7 mouse cellular contexts compared by ENCODE assay signal in the genomic region with DNA sequence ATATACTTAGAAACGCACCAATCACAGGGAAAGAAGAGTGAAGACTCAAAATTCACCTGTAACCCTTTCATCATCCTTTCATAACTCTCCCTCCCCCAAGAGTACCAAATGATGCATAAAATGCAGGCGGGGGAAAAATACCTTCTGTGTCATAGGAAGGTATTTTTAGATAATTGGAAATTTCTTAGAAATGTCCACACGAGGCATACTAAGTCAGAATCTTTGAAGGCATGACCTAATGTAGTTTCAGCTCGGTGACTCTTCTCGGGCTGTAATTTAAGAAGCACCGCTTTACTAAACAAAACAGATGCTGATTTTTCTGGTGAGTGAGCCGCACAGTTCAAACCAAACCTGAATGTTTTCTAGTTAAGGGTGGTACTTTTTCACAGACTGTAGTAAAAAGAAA. TPM values are rescaled to one million over a fixed set of nuclear protein-coding genes. Genes with fewer than 3 reads are reported as not detected.
A peak's percentile ranks its signal among the peaks of the same experiment; 100 is the strongest.
DNase-seq lines count a peak whose midpoint lies in the region; ATAC-seq and TF ChIP-seq lines count a peak whose summit lies in the region.

Gene Plscr1, plus strand, starts transcription at position 304 of the 406 bp plus-strand sequence.

- H3K79me2 ChIP-seq in CH12.LX (replicated peaks; ENCODE audit: control insufficient read depth, extremely low read depth, insufficient read depth, poor library complexity, severe bottlenecking): peaks cover 35% of the 10 kb centered on the region

- peak within 1 kb of the TSS; percentile 84 to 99 (median 91) for H3K4me3 ChIP-seq in CH12.LX (replicated peaks in 1 of 3; ENCODE audit: low read depth in 2 of 3, low read length in 2 of 3, poor library complexity in 1 of 3)
- H3K4me3 ChIP-seq in forebrain, embryonic 13.5 days: peak within 1 kb of the TSS; percentile 61
- H3K4me3 ChIP-seq in neural tube, embryonic 15.5 days (replicated peaks): peak within 1 kb of the TSS; percentile 66

- no peak for ATAC-seq in forebrain, embryonic 13.5 days
- peak; percentile 18; the same call in 1 of the 2 replicates for ATAC-seq in neural tube, embryonic 15.5 days (ENCODE audit: low FRiP score)

- TF ChIP-seq EP300 in CH12.LX (IDR thresholded peaks at IDR 0.05; ENCODE audit: low read length): peak; percentile 85

- peak within 1 kb of the TSS; percentile 95 for H3K4me2 ChIP-seq in CH12.LX (ENCODE audit: insufficient read depth, low read depth, poor library complexity, severe bottlenecking)
- peak within 1 kb of the TSS; percentile 84 for H3K4me2 ChIP-seq in forebrain, embryonic 13.5 days
- H3K4me2 ChIP-seq in neural tube, embryonic 15.5 days: peak within 1 kb of the TSS; percentile 90

- TF ChIP-seq RAD21 in CH12.LX (IDR thresholded peaks at IDR 0.05; ENCODE audit: low read depth, low read length): peak; percentile 4

- no peak; the same call in 1 of the 2 replicates for TF ChIP-seq POLR2A in CH12.LX (IDR thresholded peaks at IDR 0.05; ENCODE audit: low read depth, low read length)

- H3K9ac ChIP-seq in CH12.LX (ENCODE audit: insufficient read depth, low read depth): peak within 1 kb of the TSS; percentile 100
- H3K9ac ChIP-seq in forebrain, embryonic 13.5 days: peak within 1 kb of the TSS; percentile 74
- H3K9ac ChIP-seq in neural tube, embryonic 15.5 days (replicated peaks): peak within 1 kb of the TSS; percentile 61

- in situ Hi-C loops in CH12.LX (cut with MboI; ENCODE audit: low pct_ligation_motif_present, low pct_unique_long_range_greater_than_20kb, low sequenced_read_pairs): loop anchor here (25.0 kb wide), 1 partner anchor 238 kb away; no protein-coding TSS in a partner anchor

- WGBS in forebrain, embryonic 13.5 days: 32% methylated on average over 7 of the region's 7 CpGs
- 29% methylated on average over 7 of the region's 7 CpGs for WGBS in large intestine, adult 2 months
- 46% methylated on average over 7 of the region's 7 CpGs for WGBS in neural tube, embryonic 15.5 days

- dilution Hi-C loops in CH12.LX (cut with MboI; ENCODE audit: extremely low pct_ligation_motif_present, extremely low pct_unique_long_range_greater_than_20kb, low sequenced_read_pairs): no loop called here

- H3K4me1 ChIP-seq in CH12.LX (ENCODE audit: control insufficient read depth in 1 of 2, insufficient read depth in 2 of 2): peaks cover 0 to 21% of the 10 kb centered on the region in 2 experiments; a peak in 2 of 4 replicates
- H3K4me1 ChIP-seq in forebrain, embryonic 13.5 days: peaks cover 15% of the 10 kb centered on the region
- peaks cover 18% of the 10 kb centered on the region; the same call in 1 of the 2 replicates for H3K4me1 ChIP-seq in neural tube, embryonic 15.5 days

- H3K36me3 ChIP-seq in CH12.LX (replicated peaks in 1 of 2; ENCODE audit: control insufficient read depth in 1 of 2, insufficient read depth in 1 of 2, low read length in 1 of 2): peaks cover 7 to 11% of the 10 kb centered on the region in 2 experiments
- no peaks in the 10 kb centered on the region for H3K36me3 ChIP-seq in forebrain, embryonic 13.5 days (ENCODE audit: poor library complexity, severe bottlenecking)
- H3K36me3 ChIP-seq in neural tube, embryonic 15.5 days: no peaks in the 10 kb centered on the region

- peak within 1 kb of the TSS; percentile 100 for H3K27ac ChIP-seq in CH12.LX (ENCODE audit: insufficient read depth, low read depth)
- peak within 1 kb of the TSS; percentile 27; the same call in 1 of the 2 replicates for H3K27ac ChIP-seq in forebrain, embryonic 13.5 days
- H3K27ac ChIP-seq in neural tube, embryonic 15.5 days (replicated peaks): peak within 1 kb of the TSS; percentile 82

- no peaks in the 10 kb centered on the region for H3K9me3 ChIP-seq in CH12.LX (replicated peaks; ENCODE audit: low read length)
- no peaks in the 10 kb centered on the region for H3K9me3 ChIP-seq in forebrain, embryonic 13.5 days (replicated peaks)
- H3K9me3 ChIP-seq in neural tube, embryonic 15.5 days (replicated peaks): no peaks in the 10 kb centered on the region

- no peak for TF ChIP-seq CTCF in CH12.LX (conservative IDR thresholded peaks at IDR 0.05 in 1 of 2, IDR thresholded peaks at IDR 0.05 in 1 of 2; ENCODE audit: low read depth in 2 of 2, low read length in 2 of 2)

- H3K27me3 ChIP-seq in CH12.LX (replicated peaks): no peaks in the 10 kb centered on the region
- no peaks in the 10 kb centered on the region for H3K27me3 ChIP-seq in forebrain, embryonic 13.5 days
- H3K27me3 ChIP-seq in neural tube, embryonic 15.5 days (replicated peaks): no peaks in the 10 kb centered on the region

- DNase-seq in 416B (ENCODE audit: low read depth) (peak; percentile 52), CH12.LX (ENCODE audit: extremely low read depth) (peak; percentile 92)
- no peak for DNase-seq in large intestine, adult 2 months (ENCODE audit: low read depth, low spot score)
- DNase-seq in c-Kit-positive CD71-positive TER-119-positive erythroid progenitor cells, embryonic 14.5 days (ENCODE audit: low spot score): no peak
- no peak for DNase-seq in right cerebral cortex, adult 18-20 months

TF ChIP-seq in CH12.LX, 34 proteins besides CTCF, POLR2A, EP300 and RAD21:
- TF ChIP-seq USF1 (IDR thresholded peaks at IDR 0.05; ENCODE audit: low read depth, low read length) (no peak), ZC3H11A (IDR thresholded peaks at IDR 0.05; ENCODE audit: low read depth, low read length) (no peak), MAZ (IDR thresholded peaks at IDR 0.05; ENCODE audit: low read depth, low read length) (peak; percentile 98), ELF1 (IDR thresholded peaks at IDR 0.05; ENCODE audit: low read depth, low read length) (no peak), ZKSCAN1 (IDR thresholded peaks at IDR 0.05; ENCODE audit: borderline replicate concordance, low read depth, low read length) (no peak), CHD1 (IDR thresholded peaks at IDR 0.05; ENCODE audit: low read depth, low read length) (no peak), CHD2 (IDR thresholded peaks at IDR 0.05; ENCODE audit: low read length) (peak; percentile 87), USF2 (conservative IDR thresholded peaks at IDR 0.05; ENCODE audit: low read depth, low read length) (no peak), RCOR1 (conservative IDR thresholded peaks at IDR 0.05; ENCODE audit: low read depth, low read length) (peak; percentile 79), NELFE (IDR thresholded peaks at IDR 0.05; ENCODE audit: low read depth, low read length) (0 out of 2 replicates have a peak, but pooled peaks have one; percentile 46), MXI1 (IDR thresholded peaks at IDR 0.05; ENCODE audit: low read depth, low read length) (peak; percentile 59; the same call in 1 of the 2 replicates), TBP (conservative IDR thresholded peaks at IDR 0.05; ENCODE audit: low read depth, low read length) (peak; percentile 92), MYC (IDR thresholded peaks at IDR 0.05; ENCODE audit: low read depth, low read length) (peak; percentile 92), IRF4 (IDR thresholded peaks at IDR 0.05; ENCODE audit: low read depth, low read length) (peak; percentile 77), PAX5 (IDR thresholded peaks at IDR 0.05; ENCODE audit: low read length) (no peak), SMC3 (IDR thresholded peaks at IDR 0.05; ENCODE audit: low read depth, low read length) (no peak), MEF2A (IDR thresholded peaks at IDR 0.05; ENCODE audit: borderline replicate concordance, low read depth, low read length) (peak; percentile 99), UBTF (IDR thresholded peaks at IDR 0.05; ENCODE audit: low read depth, low read length) (no peak), KAT2A (IDR thresholded peaks at IDR 0.05; ENCODE audit: insufficient replicate concordance, low read length) (no peak), HCFC1 (IDR thresholded peaks at IDR 0.05; ENCODE audit: low read depth, low read length) (peak; percentile 30; the same call in 1 of the 2 replicates), GABPA (IDR thresholded peaks at IDR 0.05; ENCODE audit: insufficient replicate concordance, low read depth, low read length) (no peak), ZNF384 (IDR thresholded peaks at IDR 0.05; ENCODE audit: low read depth, low read length) (no peak; the same call in 1 of the 2 replicates), SIN3A (IDR thresholded peaks at IDR 0.05; ENCODE audit: low read length) (peak; percentile 85), JUND (conservative IDR thresholded peaks at IDR 0.05; ENCODE audit: low read depth, low read length) (peak; percentile 84; the same call in 1 of the 2 replicates), JUN (IDR thresholded peaks at IDR 0.05; ENCODE audit: insufficient read depth, low read depth, low read length) (peak; percentile 85), BHLHE40 (IDR thresholded peaks at IDR 0.05; ENCODE audit: low read depth, low read length) (peak; percentile 88), NRF1 (IDR thresholded peaks at IDR 0.05; ENCODE audit: low read depth, low read length) (no peak), E2F4 (IDR thresholded peaks at IDR 0.05; ENCODE audit: insufficient replicate concordance, low read depth, low read length) (0 out of 2 replicates have a peak, but pooled peaks have one; percentile 72), TCF12 (IDR thresholded peaks at IDR 0.05; ENCODE audit: low read depth, low read length) (peak; percentile 91), ETS1 (conservative IDR thresholded peaks at IDR 0.05; ENCODE audit: low read depth, low read length) (peak; percentile 98), MAX (IDR thresholded peaks at IDR 0.05; ENCODE audit: low read length) (peak; percentile 60), MAFK (IDR thresholded peaks at IDR 0.05; ENCODE audit: insufficient replicate concordance, low read length) (peak; percentile 80), ZMIZ1 (IDR thresholded peaks at IDR 0.05; ENCODE audit: low read depth, low read length) (peak; percentile 88), POLR2AphosphoS2 (IDR thresholded peaks at IDR 0.05; ENCODE audit: low read depth, low read length) (0 out of 2 replicates have a peak, but pooled peaks have one; percentile 24)

RNA-seq across cellular contexts. Expression of gene Plscr1, which starts in this region (rescaled TPM):
- total RNA-seq in CH12.LX (2012; rRNA removed) (206 and 403 TPM in 2 replicates), CH12.LX (2014; rRNA removed) (489 and 502 TPM in 2 replicates)
- 194 and 201 TPM in 2 replicates for polyA plus RNA-seq in CH12.LX (2012; ENCODE audit: insufficient read length, low read depth)
- 12.5 and 13.4 TPM in 2 replicates for polyA plus RNA-seq in forebrain, embryonic 13.5 days (2015; fragmentation: Nextera tagmentation; extraction: Ambion mirVana)
- polyA plus RNA-seq in large intestine, adult 2 months (2012; rRNA removed): 24.1 and 62.9 TPM in 2 replicates
- 9.6 and 18.7 TPM in 2 replicates for polyA plus RNA-seq in neural tube, embryonic 15.5 days (2015; fragmentation: Nextera tagmentation; extraction: Ambion mirVana)

Comparison
In these comparisons a context has a peak if more than half of its experiments do, and no peak if none do; other contexts are left out.
1. DNase-seq: peak in 416B (single experiment) and CH12.LX (single experiment); none in large intestine, adult 2 months (single experiment), c-Kit-positive CD71-positive TER-119-positive erythroid progenitor cells, embryonic 14.5 days (single experiment) and right cerebral cortex, adult 18-20 months (single experiment).
2. H3K27ac ChIP-seq: peak in every context shown above with its lines; median percentile 100 in CH12.LX; 82 in neural tube, embryonic 15.5 days; 27 in forebrain, embryonic 13.5 days.
3. Peak in every context shown above with its lines, with median percentiles within 50 percentile points of each other: H3K4me2 ChIP-seq, H3K4me3 ChIP-seq and H3K9ac ChIP-seq.